Mouse (Mus musculus) forebrain, embryonic 14.5 days (tissue): ENCODE results near the gene Axin1. TPM values are rescaled to one million over a fixed set of nuclear protein-coding genes. Genes with fewer than 3 reads are reported as not detected.

ENCODE experiments used
- ATAC-seq: fragments of 200-750 bp; cut with Nextera tagmentation; 2 replicates; pipeline ENCODE4 v1.8.0; 2017; ENCODE audit warnings: mild to moderate bottlenecking, moderate library complexity
- DNase-seq: peaks from one replicate; pipeline ENCODE4 v3.0.0-alpha.2; 2015; ENCODE audit warnings: low spot score
- H3K27ac ChIP-seq: fragments of 300-500 bp; sonication (generic); 2 replicates; pipeline ENCODE4 v1.5.1; 2014; ENCODE audit warnings: low read depth, mild to moderate bottlenecking, control low read depth, low read length, moderate library complexity
- H3K27me3 ChIP-seq: fragments of 300-500 bp; sonication (generic); replicated peaks from 2 replicates; pipeline ENCODE4 v1.6.1; 2014; ENCODE audit warnings: low read length, control low read depth, mixed read lengths; ENCODE audit not compliant: control insufficient read depth, insufficient read depth
- H3K36me3 ChIP-seq: fragments of 300-500 bp; sonication (generic); 2 replicates; pipeline ENCODE4 v1.6.1; 2014; ENCODE audit warnings: low read length, control low read depth; ENCODE audit not compliant: control insufficient read depth, insufficient read depth
- H3K4me1 ChIP-seq: fragments of 300-500 bp; sonication (generic); 2 replicates; pipeline ENCODE4 v1.6.1; 2014; ENCODE audit warnings: antibody characterized with exemption, low read length, control low read depth; ENCODE audit not compliant: control insufficient read depth, insufficient read depth
- H3K4me2 ChIP-seq: fragments of 300-500 bp; sonication (generic); 2 replicates; pipeline ENCODE4 v1.6.1; 2014; ENCODE audit warnings: mild to moderate bottlenecking, control low read depth, low read length
- H3K4me3 ChIP-seq: fragments of 300-500 bp; sonication (generic); 2 replicates; pipeline ENCODE4 v1.5.1; 2014; ENCODE audit warnings: low read depth, low read length, control low read depth
- H3K9ac ChIP-seq: fragments of 300-500 bp; sonication (generic); 2 replicates; pipeline ENCODE4 v1.6.1; 2014; ENCODE audit warnings: mild to moderate bottlenecking, low read length, control low read depth, moderate library complexity
- H3K9me3 ChIP-seq: fragments of 300-500 bp; sonication (generic); replicated peaks from 2 replicates; pipeline ENCODE4 v1.6.1; 2016; ENCODE audit warnings: low read length, control low read depth, mixed read lengths; ENCODE audit not compliant: control insufficient read depth
- WGBS: fragments of 180-500 bp; shearing (Covaris S2); extraction: QIAGEN DNeasy Blood & Tissue Kit; methylation state at CpG from one replicate; pipeline ENCODE4 v1.1.7; 2014; 5-methylcytosine and 5-hydroxymethylcytosine counted together
- polyA plus RNA-seq: library from polyadenylated mRNA; unstranded; fragments of >200 nt; fragmentation: Nextera tagmentation; extraction: Ambion mirVana; gene quantifications from 2 replicates; pipeline ENCODE4 v1.2.1, GENCODE M21; 2014

Gene Axin1
- polyA plus RNA-seq, 1 experiment from 2014 or later, result 10.3 TPM

DNA sequence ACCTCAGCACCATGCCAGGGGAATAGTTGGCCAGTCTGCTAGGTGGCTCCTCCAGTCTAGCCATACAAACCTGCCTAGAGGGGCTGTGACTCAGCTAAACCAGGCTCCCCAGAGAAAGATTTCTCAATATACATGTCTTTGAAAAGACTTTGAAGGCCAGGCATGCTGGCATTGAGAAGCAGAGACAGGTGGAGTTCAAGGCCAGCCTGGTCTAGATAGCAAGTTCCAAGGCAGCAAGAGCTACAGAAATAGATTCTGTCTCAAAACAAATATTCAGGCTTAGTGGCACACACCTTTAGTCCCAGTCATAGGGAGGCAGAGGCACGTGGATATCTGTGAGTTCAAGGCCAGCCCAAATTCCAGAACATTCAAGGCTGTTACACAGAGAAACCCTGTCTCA lies 67.9 kb downstream of the Axin1 start:
- DNase-seq, result no peak

DNA sequence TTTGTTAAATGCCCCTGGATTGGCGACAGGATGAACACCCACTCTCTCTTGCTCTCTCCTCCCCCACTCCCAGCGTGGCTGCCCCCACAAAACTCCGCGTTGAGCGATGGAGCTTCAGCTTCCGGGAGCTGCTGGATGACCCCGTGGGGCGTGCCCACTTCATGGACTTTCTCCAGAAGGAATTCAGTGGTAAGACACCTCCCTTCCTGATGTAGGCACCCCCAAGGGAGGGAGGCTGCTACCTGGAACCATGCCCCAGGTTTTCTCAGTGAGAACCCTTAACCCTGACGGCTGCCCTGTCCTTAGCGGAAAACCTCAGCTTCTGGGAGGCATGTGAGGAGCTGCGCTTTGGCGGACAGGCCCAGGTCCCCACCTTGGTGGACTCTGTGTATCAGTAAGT lies 69.2 kb downstream of the Axin1 start, which contains the start of gene Arhgdig:
Gene Arhgdig, minus strand, starts transcription at position 101 of the 400 bp plus-strand sequence.
- H3K9ac ChIP-seq, result no peak within 1 kb of the TSS
- no peak for ATAC-seq

More for the DNA sequence above, 67.9 kb downstream of the Axin1 start:
- Histone ChIP-seq H3K4me3 (no peak overlapping the region), H3K4me2 (no peak overlapping the region), H3K4me1 (peaks cover 6% of the 10 kb centered on the region; the same call in 1 of the 2 replicates), H3K9ac (no peak overlapping the region), H3K9me3 (no peaks in the 10 kb centered on the region), H3K36me3 (no peaks in the 10 kb centered on the region), H3K27ac (no peak overlapping the region), H3K27me3 (peaks cover 37% of the 10 kb centered on the region)
- no peak for ATAC-seq
- 61% methylated on average over 1 of the region's 1 CpGs for WGBS

DNA sequence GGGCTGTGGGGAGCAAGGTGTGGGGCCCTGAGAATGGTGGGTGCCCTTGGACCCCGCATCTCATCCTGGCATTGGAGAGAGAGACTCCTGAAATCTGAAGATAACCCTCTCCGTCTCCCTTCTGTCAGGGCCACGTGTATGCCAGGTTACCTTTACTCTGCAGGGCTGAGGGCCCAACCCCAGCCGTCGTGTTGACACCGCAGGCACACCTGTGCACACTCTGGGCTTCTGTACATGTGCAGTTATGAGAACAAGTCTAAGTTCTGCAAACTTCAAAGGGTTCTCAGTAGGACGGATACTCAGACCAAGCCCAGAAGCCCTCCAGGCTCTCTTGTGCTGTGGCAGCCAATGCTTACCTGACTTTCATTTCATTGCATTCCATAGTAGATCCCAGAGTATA lies 73.8 kb downstream of the Axin1 start:
- Histone ChIP-seq H3K4me3 (no peak overlapping the region), H3K4me2 (no peak overlapping the region), H3K9ac (no peak overlapping the region), H3K27me3 (no peaks in the 10 kb centered on the region), H3K36me3 (no peaks in the 10 kb centered on the region), H3K27ac (no peak overlapping the region), H3K9me3 (no peaks in the 10 kb centered on the region), H3K4me1 (no peaks in the 10 kb centered on the region)
- 92% methylated on average over 7 of the region's 7 CpGs for WGBS
- DNase-seq (no peak), ATAC-seq (no peak)

More for the DNA sequence above, 69.2 kb downstream of the Axin1 start, which contains the start of gene Arhgdig:
- Histone ChIP-seq H3K36me3 (no peaks in the 10 kb centered on the region), H3K9me3 (no peaks in the 10 kb centered on the region), H3K4me1 (peaks cover 6% of the 10 kb centered on the region; the same call in 1 of the 2 replicates), H3K27ac (no peak within 1 kb of the TSS), H3K4me2 (no peak within 1 kb of the TSS), H3K27me3 (peaks cover 24% of the 10 kb centered on the region), H3K4me3 (no peak within 1 kb of the TSS)
- no peak for DNase-seq
- 86% methylated on average over 12 of the region's 12 CpGs for WGBS

DNA sequence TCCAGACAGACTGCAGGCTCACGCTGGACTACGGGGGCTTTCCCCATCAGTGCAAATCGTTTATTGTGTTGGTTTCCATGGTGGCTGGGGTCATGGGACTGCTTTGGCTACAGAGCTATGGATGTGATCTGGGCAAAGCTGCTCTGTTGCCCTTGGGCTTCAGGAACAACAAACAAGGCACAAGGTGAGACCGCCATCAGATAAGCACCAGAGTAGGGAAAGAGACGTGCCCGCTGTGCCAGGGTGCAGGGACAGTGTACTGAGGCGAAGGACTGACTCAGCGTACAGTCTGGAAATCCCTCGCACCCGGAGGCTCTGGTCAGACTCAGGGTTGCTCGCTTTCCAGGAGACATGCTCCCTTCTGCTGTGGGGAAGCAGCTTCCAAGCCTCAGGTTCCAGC lies 74.2 kb downstream of the Axin1 start:
- H3K4me1 ChIP-seq, result no peaks in the 10 kb centered on the region
- H3K27me3 ChIP-seq, result no peaks in the 10 kb centered on the region
- 89% methylated on average over 11 of the region's 11 CpGs for WGBS
- no peak overlapping the region for H3K4me3 ChIP-seq
- no peak for ATAC-seq
- DNase-seq, result no peak
- H3K36me3 ChIP-seq, result no peaks in the 10 kb centered on the region
- no peak overlapping the region for H3K27ac ChIP-seq
- H3K4me2 ChIP-seq, result no peak overlapping the region
- no peaks in the 10 kb centered on the region for H3K9me3 ChIP-seq
- H3K9ac ChIP-seq, result no peak overlapping the region

DNA sequence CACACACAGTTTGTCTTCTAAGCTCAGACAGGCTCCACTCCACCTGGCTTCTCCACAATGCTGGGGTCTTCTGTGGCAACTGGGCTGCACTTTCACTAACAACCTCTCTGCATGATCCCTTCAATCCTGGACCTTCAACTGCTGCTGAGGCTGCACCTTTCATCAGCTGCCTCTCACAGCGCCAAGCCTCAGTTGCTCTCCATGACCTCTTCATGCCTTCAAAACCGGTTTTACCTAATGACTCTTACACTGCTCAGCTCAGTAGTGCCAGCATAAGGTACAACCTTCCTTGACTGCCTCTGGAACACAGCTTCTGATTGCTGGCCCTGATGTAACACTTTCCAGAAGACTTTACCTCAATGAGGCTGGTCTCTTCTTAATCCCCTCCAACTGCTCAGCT lies 83.0 kb downstream of the Axin1 start:
- DNase-seq (no peak), ATAC-seq (no peak)
- 73% methylated on average over 2 of the region's 2 CpGs for WGBS
- H3K36me3 ChIP-seq, result peaks cover 6% of the 10 kb centered on the region; the same call in 1 of the 2 replicates
- H3K27me3 ChIP-seq, result no peaks in the 10 kb centered on the region
- H3K4me2 ChIP-seq, result no peak overlapping the region
- no peaks in the 10 kb centered on the region for H3K9me3 ChIP-seq
- H3K9ac ChIP-seq, result no peak overlapping the region
- H3K27ac ChIP-seq, result no peak overlapping the region
- no peak overlapping the region for H3K4me3 ChIP-seq
- H3K4me1 ChIP-seq, result no peaks in the 10 kb centered on the region

DNA sequence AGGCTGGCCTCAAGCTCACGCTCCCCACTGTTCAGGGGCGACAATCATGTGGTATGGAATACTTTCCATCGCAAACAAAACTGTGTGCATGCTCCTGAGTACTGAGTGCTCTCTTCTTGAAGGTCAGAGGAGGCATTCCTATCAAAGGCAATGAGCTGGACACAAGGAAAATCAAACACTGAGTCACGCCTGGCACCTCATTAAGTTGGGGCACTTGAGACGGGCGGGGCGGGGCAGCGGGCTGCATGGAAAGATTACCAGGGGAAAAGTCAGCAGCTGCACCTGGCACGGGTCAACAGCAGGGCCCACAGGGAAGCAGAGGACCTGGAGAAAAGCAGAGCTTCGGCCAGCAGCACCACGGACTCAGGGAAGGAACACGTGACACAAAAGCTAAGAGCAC lies 86.7 kb downstream of the Axin1 start:
- WGBS, result 85% methylated on average over 12 of the region's 12 CpGs
- no peak for ATAC-seq

DNA sequence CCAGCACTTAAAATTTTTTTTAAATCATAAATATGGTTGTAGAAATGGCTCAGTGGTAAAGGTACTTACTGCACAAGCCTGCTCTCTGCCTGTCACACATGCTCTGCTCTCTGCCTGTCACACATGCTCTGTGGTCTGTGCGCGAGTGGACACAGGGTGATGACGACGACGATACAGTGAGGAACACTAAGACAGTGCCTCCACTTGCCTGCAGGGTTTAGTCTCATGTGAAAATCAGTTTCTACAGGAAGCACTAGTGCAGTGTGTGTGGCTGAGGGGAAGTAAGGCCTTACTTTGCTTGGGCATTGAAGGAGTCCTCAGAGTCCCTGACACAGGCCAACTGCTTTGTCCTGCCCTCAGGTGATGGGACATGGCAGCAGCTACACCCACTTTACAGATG lies 91.3 kb downstream of the Axin1 start:
- Histone ChIP-seq H3K9me3 (no peaks in the 10 kb centered on the region), H3K4me2 (no peak overlapping the region), H3K36me3 (no peaks in the 10 kb centered on the region), H3K4me1 (no peaks in the 10 kb centered on the region), H3K27ac (no peak overlapping the region), H3K9ac (no peak overlapping the region), H3K27me3 (no peaks in the 10 kb centered on the region), H3K4me3 (no peak overlapping the region)
- ATAC-seq (no peak), DNase-seq (no peak)
- WGBS, result 97% methylated on average over 5 of the region's 5 CpGs

More for the DNA sequence above, 86.7 kb downstream of the Axin1 start:
- H3K9me3 ChIP-seq, result no peaks in the 10 kb centered on the region
- no peaks in the 10 kb centered on the region for H3K27me3 ChIP-seq
- no peak for DNase-seq
- H3K27ac ChIP-seq, result no peak overlapping the region
- no peak overlapping the region for H3K4me3 ChIP-seq
- no peak overlapping the region for H3K9ac ChIP-seq
- H3K36me3 ChIP-seq, result no peaks in the 10 kb centered on the region
- H3K4me2 ChIP-seq, result no peak overlapping the region
- H3K4me1 ChIP-seq, result no peaks in the 10 kb centered on the region

DNA sequence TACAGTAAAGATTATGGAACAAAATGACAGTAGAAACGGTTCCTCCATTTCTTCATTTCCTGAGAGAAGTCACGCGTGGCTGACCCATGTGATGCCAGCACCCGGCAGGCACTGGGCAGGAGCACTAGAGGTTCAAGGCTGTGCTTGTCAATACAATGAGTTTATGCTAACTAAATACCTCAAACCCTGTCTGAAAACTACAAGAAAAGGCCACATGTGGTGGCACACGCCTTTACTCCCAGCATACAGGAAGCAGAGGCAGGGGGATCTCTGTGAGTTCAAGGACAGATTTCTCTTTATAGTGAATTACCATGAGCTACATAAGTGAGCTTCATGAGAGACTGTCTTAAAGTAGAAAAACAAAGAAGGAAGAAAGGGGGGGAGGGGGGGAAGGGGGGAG lies 92.7 kb downstream of the Axin1 start:
- H3K36me3 ChIP-seq, result no peaks in the 10 kb centered on the region
- ATAC-seq (no peak), DNase-seq (no peak)
- H3K4me3 ChIP-seq, result no peak overlapping the region
- H3K9ac ChIP-seq, result no peak overlapping the region
- H3K27me3 ChIP-seq, result no peaks in the 10 kb centered on the region
- H3K4me1 ChIP-seq, result no peaks in the 10 kb centered on the region
- H3K9me3 ChIP-seq, result no peaks in the 10 kb centered on the region
- H3K27ac ChIP-seq, result no peak overlapping the region
- 94% methylated on average over 5 of the region's 5 CpGs for WGBS
- no peak overlapping the region for H3K4me2 ChIP-seq

DNA sequence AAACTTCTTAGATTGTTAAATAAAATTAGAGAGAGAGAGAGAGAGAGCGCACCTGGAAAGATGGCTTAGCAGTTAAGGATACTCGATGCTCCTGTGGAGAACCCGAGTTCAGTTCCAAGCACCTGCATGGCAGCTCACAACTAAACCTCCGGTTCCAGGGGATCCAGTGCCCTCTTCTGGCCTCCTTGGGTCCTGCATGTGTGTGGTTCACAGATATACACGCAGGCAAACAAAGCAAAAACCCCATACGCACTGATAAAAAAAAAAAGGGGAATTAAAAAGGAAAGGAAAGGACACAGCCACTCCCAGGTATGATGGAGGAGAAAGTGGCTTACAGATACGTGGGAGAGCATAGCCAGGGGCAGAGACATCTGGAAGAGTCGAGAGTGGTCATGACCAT lies 94.4 kb downstream of the Axin1 start:
- ATAC-seq (no peak), DNase-seq (no peak)
- Histone ChIP-seq H3K4me2 (no peak overlapping the region), H3K9ac (no peak overlapping the region), H3K27ac (no peak overlapping the region), H3K36me3 (no peaks in the 10 kb centered on the region), H3K4me3 (no peak overlapping the region), H3K9me3 (no peaks in the 10 kb centered on the region), H3K27me3 (no peaks in the 10 kb centered on the region), H3K4me1 (no peaks in the 10 kb centered on the region)
- 69% methylated on average over 8 of the region's 8 CpGs for WGBS
